Mouse (Mus musculus) layer of hippocampus, postnatal 14 days (tissue): ENCODE results near the gene Bcl10. TPM values are rescaled to one million over a fixed set of nuclear protein-coding genes. Genes with fewer than 3 reads are reported as not detected.
A peak's percentile ranks its signal among the peaks of the same experiment; 100 is the strongest.
"Not testable (repeated sequence)": the region's sequence is repeated elsewhere in the genome, so short reads cannot be mapped to it uniquely, and the experiment has no call there.

ENCODE experiments used
- DNase-seq, 2 experiments: peaks; one replicate each; pipeline ENCODE4 v3.0.0; 2021 to 2022; ENCODE audit warnings: low spot score in 2 of 2, mixed read lengths in 1 of 2
- total RNA-seq, 2 experiments: library from RNA; stranded (reverse); gene quantifications; 2 replicates each; pipeline ENCODE4 v1.2.3; 2021

The Bcl10 gene
- total RNA-seq, 2 experiments from 2014 or later, result 14.9 to 15.6 TPM

DNA sequence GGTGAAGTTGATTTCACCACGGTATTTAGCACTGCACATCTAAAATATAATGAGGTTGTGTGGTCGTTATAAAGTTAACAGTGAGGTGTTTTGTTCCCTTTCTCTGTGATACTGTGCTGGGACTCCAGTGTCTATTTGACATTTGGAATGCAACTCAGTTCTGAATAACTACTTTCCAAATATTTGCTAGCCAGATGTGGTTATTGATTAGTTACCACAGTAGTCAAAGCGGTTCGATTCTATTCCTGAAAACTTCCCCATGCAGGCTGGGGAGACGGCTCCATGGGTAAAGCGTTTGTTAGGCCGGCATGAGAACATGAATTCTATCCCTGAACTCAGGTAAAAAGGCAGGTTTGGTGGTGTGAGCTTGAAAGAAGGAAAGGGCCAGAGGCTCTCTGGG lies 10.1 kb upstream of the Bcl10 start:
- DNase-seq, result no peak

DNA sequence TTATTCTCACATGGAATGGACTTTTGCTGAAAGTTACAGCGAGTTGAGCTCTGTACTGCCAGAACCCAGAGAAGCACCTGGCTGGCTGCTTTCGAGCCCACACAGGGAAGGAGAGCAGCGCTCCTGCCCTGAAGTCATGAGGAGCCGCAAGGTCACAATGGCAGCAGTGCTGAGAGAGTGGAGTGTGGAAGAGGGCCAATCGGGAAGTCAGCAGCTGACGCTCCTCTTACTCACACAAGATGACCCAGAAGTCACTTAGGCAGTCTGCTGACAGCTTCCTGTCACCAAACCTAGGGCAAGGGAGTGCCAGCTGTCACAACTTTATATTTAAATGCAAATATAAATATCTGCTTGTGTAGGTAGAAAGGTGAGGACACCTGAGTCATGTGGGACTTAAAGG lies 9.3 kb upstream of the Bcl10 start:
- DNase-seq, result no peak

DNA sequence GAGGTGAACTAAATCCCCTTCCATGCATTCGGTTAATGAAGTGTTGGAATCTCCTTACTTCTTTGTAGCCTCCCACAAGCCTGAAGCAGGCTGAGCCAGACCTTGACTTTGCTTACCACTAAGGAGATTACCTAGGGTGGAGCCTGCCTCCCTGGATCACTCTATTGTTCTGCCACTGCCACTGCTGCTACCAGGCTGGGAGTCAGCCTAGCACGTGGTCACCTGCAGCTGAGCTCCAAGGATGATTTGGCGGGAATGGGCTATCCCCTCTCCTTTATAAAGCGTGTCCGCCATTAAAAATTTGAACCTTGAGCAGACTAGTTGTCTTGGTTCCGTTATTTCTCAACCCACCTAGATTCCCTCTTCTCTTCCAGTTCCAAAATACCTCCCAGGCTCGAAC lies 8.7 kb upstream of the Bcl10 start:
- DNase-seq, result not testable (repeated sequence)

DNA sequence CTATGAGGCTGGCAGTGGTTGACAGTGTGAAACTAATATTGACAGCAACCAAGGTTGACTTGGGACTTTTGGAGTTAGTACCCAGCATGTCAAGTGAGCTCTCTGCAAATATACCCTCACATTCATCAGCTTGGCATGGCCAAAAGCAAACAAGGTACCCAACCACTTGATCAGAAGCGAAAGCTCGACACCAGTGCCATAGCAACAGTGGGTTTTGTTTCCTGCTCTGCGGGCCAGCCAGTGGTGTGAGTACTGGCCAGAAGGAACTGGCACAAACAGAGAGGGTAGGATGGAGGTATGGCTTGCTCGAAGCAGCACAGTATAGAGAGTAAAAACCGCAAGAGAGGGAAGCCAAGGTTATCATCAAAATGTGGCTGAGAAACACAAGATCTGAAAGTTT lies 6.2 kb upstream of the Bcl10 start:
- DNase-seq, result no peak

DNA sequence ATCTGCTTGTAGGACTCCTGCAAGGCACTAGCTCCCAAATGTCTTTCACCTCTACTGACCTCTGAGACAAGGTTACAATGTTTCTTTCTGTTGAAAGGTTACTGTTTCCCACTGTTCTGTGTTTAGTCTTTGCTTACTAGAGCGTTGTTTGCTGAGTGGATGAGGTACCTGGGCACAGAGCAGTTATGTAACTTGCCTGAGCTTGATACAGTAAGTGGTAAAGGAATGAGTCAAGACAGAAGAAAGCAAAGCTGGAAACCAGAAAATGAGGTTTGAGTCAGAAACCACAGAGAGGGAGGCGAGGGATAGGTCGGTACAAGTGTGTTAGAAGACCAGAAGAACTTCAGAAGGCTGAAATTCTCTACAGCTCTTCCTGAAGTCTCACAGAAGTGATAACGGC lies 5.8 kb upstream of the Bcl10 start:
- no peak for DNase-seq

DNA sequence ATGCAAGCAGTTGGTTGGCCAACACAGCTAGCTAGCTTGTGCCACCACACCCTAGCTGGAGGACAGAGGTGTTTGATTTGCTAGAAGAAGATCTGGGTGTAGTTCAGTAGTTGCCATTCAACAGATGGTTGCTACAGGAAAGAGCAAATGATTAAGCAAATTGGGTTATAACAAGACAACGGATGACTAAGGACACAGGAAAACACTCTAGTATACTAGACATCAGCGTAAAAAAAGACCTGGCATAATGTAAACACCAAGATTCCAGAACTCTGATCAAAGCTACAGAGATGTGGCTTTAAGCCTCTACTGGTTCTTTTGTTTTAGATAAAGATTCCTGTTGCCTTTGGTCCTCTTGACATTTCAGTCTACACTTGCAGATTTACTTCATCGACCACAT lies 367 bp downstream of the Bcl10 start:
- DNase-seq, result no peak

DNA sequence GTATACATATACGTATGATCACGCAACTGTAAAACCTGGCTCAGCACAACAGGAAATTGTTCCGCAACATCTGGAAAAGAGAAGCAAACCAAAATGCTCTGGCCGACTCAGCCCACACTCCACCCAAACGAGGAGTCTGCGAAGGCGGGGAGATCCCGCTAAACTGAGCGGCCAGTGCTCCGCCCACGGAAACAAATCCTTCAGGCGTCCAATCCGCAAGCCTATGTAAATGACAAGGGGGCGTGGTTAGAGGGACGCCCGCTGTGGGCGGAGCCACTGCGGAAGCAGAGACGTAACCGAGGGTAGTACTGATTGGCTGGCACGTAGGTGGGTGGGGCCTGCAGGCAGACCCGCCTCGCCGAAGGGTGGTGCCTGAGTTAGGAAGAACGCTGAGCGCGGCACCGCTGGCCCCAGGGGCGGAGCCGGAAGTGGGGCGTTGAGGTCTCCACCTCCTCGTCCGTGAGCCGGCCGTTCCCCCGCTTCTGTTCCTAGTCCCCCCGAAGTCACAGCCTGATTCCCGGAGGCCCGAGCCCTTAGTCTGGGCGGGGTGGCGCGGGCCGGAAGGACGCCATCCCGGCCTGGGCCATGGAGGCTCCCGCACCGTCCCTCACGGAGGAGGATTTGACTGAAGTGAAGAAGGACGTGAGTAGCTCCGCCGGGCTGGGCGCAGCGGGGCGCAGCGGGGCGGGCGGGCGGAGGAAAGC lies 1.4 kb downstream of the Bcl10 start:
- peak; percentile 95 to 99 for DNase-seq

DNA sequence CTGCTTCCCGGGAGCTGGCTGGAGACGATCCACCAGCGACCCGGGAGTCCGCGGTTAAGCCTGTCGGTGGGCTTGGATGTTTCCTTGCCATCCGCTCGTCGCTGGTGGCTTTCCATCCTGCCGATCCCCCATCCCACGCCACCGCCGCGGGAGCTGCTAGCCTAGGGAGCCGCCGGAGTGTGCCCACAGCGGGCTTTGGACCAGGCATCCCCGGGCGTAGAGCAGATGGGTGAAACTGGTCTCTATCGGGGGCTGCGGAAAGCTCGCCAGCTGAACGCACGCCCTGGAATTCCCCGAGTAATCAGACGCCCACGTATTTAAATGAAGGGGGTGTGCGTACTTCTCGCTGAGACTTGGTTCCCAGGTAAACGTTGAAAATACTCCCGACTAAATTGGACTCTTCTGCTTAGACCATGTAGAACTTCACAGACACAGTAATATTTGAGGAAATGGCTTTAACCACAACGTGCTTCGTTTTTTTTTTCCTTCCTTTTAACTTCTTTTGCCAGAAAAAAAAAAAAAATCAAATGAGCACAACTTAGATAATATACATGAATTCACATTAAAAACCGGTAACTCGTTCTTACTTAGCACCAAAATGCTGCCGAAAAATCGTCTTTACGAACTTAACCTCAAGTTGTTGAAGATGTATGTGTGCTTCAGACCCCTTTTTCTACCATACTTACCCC lies 2.2 kb downstream of the Bcl10 start:
- DNase-seq, result peak; percentile 64 to 71

DNA sequence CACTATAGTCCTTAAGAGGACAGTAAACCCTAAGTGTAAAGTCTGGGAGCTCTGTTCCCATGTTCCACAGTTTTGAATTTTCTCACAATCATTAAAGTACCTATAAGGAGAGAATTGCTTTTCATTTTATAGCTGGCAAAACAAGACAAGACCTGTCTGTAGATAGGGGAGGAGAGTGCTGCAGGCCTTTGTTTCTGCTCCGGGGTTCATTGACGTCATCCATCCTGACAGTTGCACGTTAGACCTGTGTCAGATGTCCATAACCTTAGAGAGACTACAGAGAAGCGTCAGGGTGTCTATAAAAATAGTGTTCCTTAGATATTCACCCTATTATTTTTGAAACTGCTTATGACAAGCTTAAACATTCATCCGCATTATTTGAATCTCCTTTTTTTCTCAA lies 2.9 kb downstream of the Bcl10 start:
- no peak for DNase-seq

DNA sequence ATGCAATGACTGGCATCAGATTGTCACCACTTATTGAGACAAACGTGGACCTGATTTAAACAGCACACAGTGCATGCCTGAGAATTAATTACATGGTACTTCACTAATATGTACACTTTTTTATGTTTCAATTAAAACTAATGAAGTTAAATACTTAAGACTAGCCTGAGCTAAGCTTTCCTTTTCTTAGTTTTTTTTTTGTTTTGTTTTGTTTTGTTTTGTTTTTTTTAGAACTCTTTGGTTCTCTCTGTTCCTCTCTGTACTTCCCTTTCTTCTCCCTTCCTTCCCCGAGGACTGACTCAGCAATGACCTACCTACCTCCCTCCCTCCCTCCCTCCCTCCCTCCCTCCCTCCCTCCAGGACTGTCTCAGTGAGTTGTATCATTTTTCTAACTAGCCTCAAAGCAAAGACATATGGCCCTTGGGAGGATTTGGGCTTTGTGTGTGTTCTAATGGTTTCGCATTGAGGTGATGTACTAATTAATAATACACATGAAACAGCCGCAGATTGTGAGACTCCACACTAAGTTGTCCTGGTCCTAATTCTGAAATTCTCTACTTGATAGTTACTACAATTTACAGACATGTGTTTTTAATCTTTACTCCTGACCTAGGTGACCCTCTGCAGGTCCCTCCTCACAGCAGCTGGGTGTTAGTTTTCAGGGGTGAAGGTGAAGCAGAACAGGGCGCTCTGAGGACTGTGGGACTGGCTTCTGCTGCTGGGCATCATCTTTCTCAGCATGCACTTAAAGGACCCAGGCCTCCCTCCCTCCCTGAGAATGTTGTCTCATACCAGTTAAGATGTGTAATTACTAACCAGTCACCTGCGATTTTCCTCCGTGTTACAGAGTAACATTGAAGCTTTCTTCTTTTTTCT lies 7.2 kb downstream of the Bcl10 start:
- DNase-seq, result no peak

DNA sequence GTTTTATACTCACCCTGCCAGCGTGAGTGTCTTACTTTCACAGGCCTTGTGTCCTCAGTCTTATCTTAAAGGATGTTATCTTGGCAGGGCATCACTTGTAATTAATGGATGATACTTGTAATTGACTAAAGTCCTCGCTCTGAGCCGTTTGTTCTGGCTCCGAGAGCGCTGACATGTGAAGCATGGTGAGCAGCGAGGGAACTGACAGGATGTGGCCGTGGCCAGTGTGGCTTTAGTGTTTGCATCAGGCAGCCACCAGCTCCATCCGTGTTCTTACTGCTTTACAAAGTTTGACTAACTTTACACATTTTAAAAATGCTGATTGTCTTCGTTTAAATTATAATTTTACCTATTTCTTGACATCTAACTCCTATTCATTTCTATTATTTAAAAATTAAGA lies 11.2 kb downstream of the Bcl10 start:
- DNase-seq, result no peak

DNA sequence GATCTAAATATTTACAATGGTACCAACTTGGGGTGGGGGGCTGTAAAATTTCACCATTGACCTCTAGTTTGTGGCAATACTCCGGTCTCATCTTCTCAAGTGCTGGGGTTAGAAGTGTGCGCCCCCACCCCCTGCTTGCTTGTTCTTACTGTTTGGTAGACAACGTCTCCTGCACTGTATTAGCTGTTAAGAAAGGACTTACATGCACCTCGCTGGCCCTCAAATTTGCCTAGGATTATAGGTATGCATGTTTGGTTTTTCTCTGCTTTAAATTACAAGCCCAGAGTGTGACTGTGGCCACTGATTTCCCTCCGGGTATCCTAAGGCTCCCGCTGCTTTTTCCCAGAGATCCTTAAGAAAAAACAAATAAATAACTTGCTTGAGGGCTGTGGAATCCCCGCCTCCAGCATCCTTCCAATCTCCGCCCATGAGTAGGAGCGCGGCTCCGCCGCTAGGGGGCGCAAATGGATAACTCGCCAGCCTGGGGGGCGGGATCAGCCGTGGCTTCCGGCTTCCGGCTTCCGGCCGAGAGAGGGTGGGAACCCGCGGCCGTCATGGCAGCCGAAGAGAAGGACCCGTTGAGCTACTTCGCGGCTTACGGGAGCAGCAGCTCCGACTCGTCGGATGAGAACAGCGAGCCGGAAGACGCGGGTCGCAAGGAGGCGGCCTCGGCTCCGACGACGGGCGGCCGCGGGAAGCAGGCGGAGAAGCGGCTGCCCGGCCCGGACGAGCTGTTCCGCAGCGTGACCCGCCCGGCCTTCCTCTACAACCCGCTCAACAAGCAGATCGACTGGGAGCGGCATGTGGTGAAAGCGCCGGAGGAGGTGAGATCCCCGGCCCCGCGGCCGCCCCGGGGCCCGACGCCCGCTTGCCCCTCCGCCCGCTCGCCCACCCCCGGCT lies 15.2 kb downstream of the Bcl10 start, which contains the start of gene 2410004B18Rik:
Gene 2410004B18Rik, plus strand, starts transcription at position 510 of the 900 bp plus-strand sequence.
- peak; percentile 89 to 92 for DNase-seq

DNA sequence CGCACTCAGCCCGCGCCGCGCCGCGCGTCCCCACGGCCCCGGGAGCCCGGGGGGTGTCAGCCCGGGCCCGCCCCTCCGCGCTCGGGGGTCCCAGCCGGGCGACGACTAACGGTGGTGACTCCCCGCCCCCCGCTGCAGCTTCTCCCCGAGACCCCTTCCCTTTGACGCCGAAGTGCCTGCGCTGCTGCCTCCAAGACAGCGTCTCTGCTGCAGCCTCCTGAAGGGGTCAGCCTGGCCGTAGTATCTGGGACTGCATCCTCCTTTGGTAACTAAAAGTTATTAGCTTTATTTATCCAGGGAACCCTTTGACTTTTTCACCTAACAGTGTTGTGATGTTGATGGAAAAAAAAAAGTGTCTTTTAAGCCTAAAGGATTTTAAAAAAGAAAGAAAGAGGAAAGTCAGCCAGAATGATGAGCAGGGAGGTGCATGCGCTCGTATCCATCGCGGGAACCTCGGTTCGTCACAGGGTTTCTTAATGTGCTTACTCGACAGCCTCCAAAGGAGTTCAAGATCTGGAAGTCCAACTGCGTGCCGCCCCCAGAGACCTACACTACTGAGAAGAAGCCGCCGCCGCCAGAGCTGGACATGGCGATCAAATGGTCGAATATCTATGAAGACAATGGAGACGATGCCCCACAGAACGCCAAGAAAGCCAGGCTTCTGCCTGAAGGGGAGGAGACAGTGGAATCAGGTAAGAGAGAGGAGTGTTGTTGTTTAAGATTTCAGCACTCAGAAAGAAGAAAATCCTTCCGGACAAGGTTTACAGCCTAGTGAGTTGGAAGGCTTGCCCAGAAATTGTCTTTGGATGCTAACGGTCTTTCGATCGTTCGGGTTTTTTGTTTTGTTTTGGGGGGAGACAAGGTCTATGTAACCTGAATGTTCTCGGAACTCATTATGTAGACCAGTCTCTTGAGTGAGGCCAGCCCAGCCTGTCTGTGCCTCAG lies 16.1 kb downstream of the Bcl10 start:
- no peak for DNase-seq

DNA sequence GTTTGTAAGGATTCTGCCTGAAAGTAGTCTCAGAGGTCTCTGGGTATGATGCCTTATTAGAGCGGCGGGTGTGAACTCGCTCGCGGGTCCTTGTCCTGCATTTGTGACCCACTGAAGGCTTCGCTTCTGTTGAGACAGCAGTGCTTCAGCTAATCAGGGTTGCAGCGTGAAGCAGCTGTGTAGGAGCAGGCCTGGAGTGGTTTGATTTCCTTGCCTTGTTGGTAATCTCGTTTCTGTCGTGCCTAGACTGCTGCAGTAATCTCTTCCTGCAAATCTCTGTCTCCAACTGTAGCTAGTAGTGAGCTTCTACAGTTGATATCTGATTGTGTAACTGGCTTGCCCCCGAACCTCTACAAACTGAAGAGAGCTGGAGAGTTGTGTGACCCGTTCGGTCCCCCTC lies 16.8 kb downstream of the Bcl10 start:
- no peak for DNase-seq

DNA sequence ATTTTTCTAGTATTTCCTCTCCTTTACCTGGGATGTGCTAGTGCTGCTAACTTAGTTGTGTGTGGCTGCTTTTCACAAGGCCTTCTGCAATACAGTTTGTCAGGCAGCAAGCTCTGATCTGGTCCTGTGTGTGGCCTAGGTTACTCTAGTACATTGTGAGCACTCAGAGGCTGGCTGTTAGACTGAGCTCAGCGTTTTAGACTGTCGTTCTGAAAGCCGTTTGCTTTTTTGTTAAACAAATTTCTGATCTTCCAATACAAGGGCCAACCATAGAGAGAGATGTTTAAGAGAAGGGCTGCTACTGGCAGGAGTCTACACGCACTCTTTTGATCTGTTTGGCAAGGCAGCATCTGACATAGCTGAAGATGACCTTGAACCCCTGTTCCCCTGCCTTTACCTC lies 17.4 kb downstream of the Bcl10 start:
- no peak for DNase-seq

DNA sequence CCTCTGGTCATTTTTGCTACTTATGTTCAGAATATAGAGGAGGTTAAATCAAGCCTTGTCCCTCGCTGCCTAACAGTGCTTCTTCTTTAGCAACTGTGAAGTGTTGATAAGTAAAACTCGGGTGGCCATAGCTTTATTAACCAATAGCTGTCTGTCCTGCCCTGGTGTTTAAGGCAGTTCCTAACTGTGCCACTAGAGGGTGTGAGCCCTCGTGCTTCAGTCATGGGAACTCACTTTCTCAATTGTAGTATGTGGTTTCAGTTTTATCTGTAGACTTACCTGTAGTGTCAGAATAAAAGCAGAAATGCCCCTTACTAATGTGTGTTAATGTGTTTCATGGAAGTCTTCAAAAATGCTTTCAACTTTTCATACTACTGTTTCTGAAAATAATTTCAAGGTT lies 19.4 kb downstream of the Bcl10 start:
- DNase-seq, result peak; percentile 56 to 72

DNA sequence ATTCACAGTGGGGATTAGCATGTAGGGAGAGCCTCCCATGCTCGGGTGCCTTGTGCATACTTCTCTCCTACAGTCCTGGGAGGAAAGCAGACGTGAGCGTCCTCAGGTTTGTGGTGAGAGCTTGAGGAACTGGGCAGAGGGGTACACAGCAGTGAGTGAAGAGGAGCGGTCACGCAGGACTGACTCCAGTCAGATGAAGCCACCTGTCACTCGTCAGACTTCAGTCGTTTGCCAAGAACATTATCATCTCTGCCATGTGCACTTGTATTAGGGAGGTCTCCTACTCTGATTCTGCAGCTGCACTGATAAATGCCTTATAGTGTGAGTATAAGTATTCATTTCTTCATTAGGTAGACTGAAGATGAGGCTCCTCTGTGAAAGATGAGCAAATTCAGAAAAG lies 21.7 kb downstream of the Bcl10 start:
- no peak for DNase-seq

DNA sequence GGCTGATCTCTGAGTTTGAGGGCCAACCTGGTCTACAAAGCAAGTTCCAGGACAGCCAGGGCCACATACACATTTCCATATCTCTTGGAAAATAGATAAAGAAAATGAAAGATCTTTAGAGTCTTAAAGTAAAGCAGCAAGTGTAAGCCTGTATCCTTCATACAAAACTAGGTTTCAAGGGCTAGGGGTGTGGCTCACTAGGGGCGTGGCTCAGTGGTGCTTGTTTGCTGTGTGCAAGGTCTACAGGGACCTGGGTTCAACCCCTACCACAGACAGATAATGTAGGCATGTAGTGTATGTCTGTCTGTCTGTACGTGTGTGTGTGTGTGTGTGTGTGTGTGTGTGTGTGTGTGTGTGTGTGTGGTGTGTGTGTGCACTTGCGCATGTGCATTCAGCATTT lies 23.3 kb downstream of the Bcl10 start:
- no peak for DNase-seq

DNA sequence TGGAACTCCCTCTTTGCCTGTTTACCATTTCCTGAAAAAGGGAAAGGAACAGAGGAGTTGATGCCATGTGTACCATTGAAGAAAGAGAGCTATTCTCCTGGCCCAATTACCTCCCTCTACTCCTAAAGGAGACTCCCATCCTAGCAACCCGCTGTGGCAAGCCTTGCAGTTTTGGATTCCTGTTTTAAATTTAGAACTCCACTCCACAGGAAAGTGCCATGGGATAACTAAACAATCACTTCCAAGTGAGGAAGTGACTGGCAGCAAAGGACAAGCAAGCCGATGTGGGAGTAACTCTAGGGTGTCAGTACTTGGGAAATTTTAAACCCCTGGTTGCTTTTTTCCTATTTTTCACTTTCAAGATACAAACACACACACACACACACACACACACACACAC lies 24.1 kb downstream of the Bcl10 start:
- DNase-seq, result no peak
